Mouse (Mus musculus) intestine, embryonic 14.5 days (tissue): ENCODE measurements at regions not wholly inside any gene's neighbourhood (a gene's known extent, or its start where the extent isn't known, plus 50 kb on each side); places are given as distances from the start of the nearest gene placed in this dataset.

ENCODE experiments used
- ATAC-seq: fragments of 200-750 bp; cut with Nextera tagmentation; replicated peaks from 2 replicates; pipeline ENCODE4 v1.8.0; 2017; ENCODE audit warnings: low read depth, moderate number of reproducible peaks, moderate TSS enrichment, moderate library complexity; ENCODE audit not compliant: low FRiP score, low TSS enrichment
- DNase-seq: peaks from one replicate; pipeline ENCODE4 v3.0.0-alpha.2; 2018; ENCODE audit warnings: low spot score
- H3K27ac ChIP-seq: fragments of 300-500 bp; sonication (generic); 2 replicates; pipeline ENCODE4 v1.5.1; 2014; ENCODE audit warnings: low read depth, mild to moderate bottlenecking, control low read depth
- H3K27me3 ChIP-seq: fragments of 300-500 bp; sonication (generic); replicated peaks from 2 replicates; pipeline ENCODE4 v1.6.1; 2014; ENCODE audit warnings: low read length, control low read depth; ENCODE audit not compliant: control insufficient read depth, insufficient read depth
- H3K36me3 ChIP-seq: fragments of 300-500 bp; sonication (generic); 2 replicates; pipeline ENCODE4 v1.6.1; 2014; ENCODE audit warnings: low read length, control low read depth; ENCODE audit not compliant: control insufficient read depth, insufficient read depth
- H3K4me1 ChIP-seq: fragments of 300-500 bp; sonication (generic); replicated peaks from 2 replicates; pipeline ENCODE4 v1.6.1; 2014; ENCODE audit warnings: low read length, control low read depth, mixed read lengths; ENCODE audit not compliant: control insufficient read depth, insufficient read depth
- H3K4me2 ChIP-seq: fragments of 300-500 bp; sonication (generic); 2 replicates; pipeline ENCODE4 v1.6.1; 2014; ENCODE audit warnings: low read length
- H3K4me3 ChIP-seq: fragments of 300-500 bp; sonication (generic); 2 replicates; pipeline ENCODE4 v1.5.1; 2014; ENCODE audit warnings: low read depth, low read length, control low read depth, mixed read lengths
- H3K9ac ChIP-seq: fragments of 300-500 bp; sonication (generic); 2 replicates; pipeline ENCODE4 v1.6.1; 2014; ENCODE audit warnings: mild to moderate bottlenecking, low read length
- H3K9me3 ChIP-seq: fragments of 300-500 bp; sonication (generic); 2 replicates; pipeline ENCODE4 v1.6.1; 2016; ENCODE audit warnings: low read length, control low read depth; ENCODE audit not compliant: control insufficient read depth
- WGBS: fragments of 180-500 bp; shearing (Covaris S2); extraction: QIAGEN DNeasy Blood & Tissue Kit; methylation state at CpG from one replicate; pipeline ENCODE4 v1.1.7; 2014; 5-methylcytosine and 5-hydroxymethylcytosine counted together

DNA sequence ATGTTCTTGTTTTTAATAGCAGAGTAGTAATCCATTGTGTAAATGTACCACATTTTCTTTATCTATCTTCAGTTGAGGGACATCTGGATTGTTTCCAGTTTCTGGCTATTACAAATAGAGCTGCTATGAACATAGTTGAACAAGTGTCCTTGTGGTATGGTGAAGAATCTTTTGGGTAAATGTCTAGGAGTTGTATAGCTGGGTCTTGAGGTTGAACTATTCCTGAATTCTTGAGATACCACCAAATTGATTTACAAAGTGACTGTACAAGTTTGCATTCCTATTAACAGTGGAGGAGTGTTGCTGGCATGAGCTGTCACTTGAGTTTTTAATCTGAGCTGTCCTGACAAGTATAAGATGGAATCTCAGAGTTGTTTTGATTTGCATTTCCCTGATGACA lies 76.0 kb upstream of the Zfp648 start:
- H3K9ac ChIP-seq: no peak overlapping the region
- no peaks in the 10 kb centered on the region for H3K9me3 ChIP-seq
- no peaks in the 10 kb centered on the region for H3K27me3 ChIP-seq
- no peaks in the 10 kb centered on the region for H3K4me1 ChIP-seq
- H3K27ac ChIP-seq: no peak overlapping the region
- H3K4me3 ChIP-seq: no peak overlapping the region
- H3K4me2 ChIP-seq: no peak overlapping the region
- ATAC-seq (no peak), DNase-seq (no peak)
- H3K36me3 ChIP-seq: no peaks in the 10 kb centered on the region

DNA sequence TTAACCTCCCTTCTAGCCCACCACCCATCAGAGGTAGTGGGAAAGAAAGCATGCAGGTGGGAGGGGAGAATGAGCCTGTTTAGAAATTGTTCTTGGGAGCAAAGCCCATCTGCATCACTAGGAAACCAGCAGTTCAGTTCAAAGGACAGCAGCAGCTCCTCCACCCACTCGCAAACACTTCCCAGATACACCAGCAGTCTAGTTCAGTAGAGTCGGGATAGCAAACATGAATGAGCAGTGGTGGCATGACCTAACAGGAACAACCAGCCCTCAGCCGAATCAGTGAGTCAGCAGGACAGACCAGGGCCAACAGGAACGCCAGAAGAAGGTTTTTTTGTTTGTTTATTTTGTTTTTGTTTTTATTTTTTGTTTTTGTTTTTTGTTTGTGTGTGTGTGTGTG lies 74.5 kb upstream of the Zfp648 start:
- ATAC-seq: no peak

DNA sequence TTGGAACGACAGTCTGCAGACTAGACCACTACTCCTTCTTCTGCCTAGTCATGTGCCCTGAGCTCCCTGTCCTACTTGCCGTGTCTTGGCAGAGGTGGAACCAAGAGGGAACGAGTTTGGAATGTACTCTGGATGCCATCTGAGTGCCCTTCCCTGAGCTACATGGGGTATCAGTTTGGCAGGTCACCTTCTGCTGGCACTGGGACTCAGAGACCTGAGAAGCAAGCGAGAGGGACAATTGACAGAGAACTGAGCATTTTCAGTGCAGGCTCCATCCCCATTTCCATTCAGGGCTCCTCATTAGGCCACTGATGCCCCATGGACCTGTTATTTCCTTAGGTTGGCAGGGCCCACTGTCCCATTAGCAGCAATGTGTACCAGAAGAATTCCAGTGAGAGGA lies 61.5 kb upstream of the Zfp648 start:
- H3K9ac ChIP-seq: no peak overlapping the region
- no peak overlapping the region for H3K4me2 ChIP-seq
- ATAC-seq (no peak), DNase-seq (no peak)
- no peaks in the 10 kb centered on the region for H3K9me3 ChIP-seq
- H3K27ac ChIP-seq: no peak overlapping the region
- no peaks in the 10 kb centered on the region for H3K36me3 ChIP-seq
- 72% methylated on average over 4 of the region's 4 CpGs for WGBS
- no peaks in the 10 kb centered on the region for H3K27me3 ChIP-seq
- no peak overlapping the region for H3K4me3 ChIP-seq
- H3K4me1 ChIP-seq: no peaks in the 10 kb centered on the region

More for the DNA sequence above, 74.5 kb upstream of the Zfp648 start:
- peak; percentile 27 for DNase-seq
- H3K4me3 ChIP-seq: no peak overlapping the region
- no peaks in the 10 kb centered on the region for H3K36me3 ChIP-seq
- no peak overlapping the region for H3K27ac ChIP-seq
- no peak overlapping the region for H3K9ac ChIP-seq
- no peak overlapping the region for H3K4me2 ChIP-seq
- no peaks in the 10 kb centered on the region for H3K27me3 ChIP-seq
- no peaks in the 10 kb centered on the region for H3K9me3 ChIP-seq
- no peaks in the 10 kb centered on the region for H3K4me1 ChIP-seq
- 60% methylated on average over 4 of the region's 4 CpGs for WGBS

DNA sequence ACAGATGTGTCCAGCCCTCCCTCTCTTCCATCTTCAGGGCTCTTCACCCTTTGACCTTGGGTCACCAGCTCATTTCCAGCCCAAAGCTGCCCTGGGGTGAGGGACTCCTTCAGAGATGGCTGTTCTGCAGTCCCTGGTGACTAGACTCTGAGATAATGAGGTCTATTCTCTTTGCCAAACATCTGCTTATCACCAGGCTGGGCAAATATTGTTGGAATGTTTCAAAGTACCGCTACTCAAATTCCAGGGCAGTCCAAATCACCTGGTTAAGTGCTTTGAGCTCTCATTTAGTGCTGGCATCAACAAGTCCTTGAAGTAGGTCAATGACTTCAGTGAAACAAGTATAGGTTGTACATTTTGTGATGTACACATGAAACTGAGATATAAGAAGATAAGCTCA lies 57.3 kb upstream of the Zfp648 start:
- 37% methylated on average over 1 of the region's 1 CpGs for WGBS
- ATAC-seq: no peak
- no peak overlapping the region for H3K9ac ChIP-seq

DNA sequence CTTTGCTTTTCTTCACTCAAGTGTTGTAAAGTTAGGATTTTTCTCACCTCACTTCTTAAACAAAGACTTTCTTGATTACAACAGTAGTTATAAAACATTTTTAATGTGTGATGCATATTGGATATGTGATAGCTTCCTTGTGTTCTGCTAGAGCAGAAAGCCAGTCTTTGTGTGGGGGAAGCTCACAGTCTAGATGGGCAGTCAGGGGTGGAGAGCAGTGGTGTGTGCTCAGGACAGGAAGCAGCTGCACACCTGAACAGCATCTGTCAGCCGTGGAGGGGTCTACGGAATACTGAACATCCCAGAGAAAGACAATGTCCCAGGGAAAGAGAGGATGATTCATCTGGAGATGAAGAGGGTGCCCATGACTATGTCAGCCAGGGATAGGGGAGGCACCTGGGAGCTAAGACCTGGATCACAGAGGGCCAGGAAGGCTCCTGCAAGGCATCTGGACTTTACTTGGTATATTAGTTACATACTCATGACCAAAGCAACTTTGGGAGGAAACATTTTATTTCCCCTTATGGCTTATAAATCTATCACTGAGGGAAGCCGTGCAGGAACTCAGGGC lies 53.9 kb upstream of the Zfp648 start:
- ATAC-seq (no peak), DNase-seq (no peak)
- Histone ChIP-seq H3K4me3 (no peak overlapping the region), H3K36me3 (no peaks in the 10 kb centered on the region), H3K4me2 (no peak overlapping the region), H3K27ac (no peak overlapping the region), H3K9ac (no peak overlapping the region), H3K9me3 (no peaks in the 10 kb centered on the region), H3K4me1 (peaks cover 12% of the 10 kb centered on the region), H3K27me3 (no peaks in the 10 kb centered on the region)
- WGBS: 59% methylated on average over 3 of the region's 3 CpGs

More for the DNA sequence above, 57.3 kb upstream of the Zfp648 start:
- no peak for DNase-seq
- no peak overlapping the region for H3K27ac ChIP-seq
- H3K4me2 ChIP-seq: no peak overlapping the region
- no peaks in the 10 kb centered on the region for H3K4me1 ChIP-seq
- no peaks in the 10 kb centered on the region for H3K9me3 ChIP-seq
- H3K27me3 ChIP-seq: no peaks in the 10 kb centered on the region
- no peaks in the 10 kb centered on the region for H3K36me3 ChIP-seq
- no peak overlapping the region for H3K4me3 ChIP-seq

DNA sequence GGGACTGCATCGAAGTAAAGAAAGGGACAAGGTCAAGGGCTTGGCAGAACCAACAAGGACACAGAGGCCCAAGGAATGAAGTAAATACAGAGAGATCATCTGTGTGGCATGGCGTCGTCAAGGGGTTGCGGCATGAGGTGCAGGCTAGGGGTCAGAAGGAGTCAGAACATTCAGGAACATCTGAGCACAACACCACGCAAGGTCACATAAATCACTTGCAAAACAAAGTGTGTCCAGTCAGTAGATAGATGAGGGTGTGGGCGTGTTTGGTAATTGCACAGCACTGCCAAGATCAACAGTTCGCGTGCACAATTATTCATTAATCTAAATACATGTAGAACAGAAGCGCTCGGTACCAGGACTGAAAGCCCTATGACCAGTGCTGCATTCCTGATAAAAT lies 52.0 kb upstream of the Zfp648 start:
- Histone ChIP-seq H3K36me3 (no peaks in the 10 kb centered on the region), H3K4me1 (peaks cover 12% of the 10 kb centered on the region), H3K27ac (no peak overlapping the region), H3K4me3 (no peak overlapping the region), H3K9me3 (no peaks in the 10 kb centered on the region), H3K27me3 (no peaks in the 10 kb centered on the region), H3K4me2 (no peak overlapping the region), H3K9ac (no peak overlapping the region)
- DNase-seq: no peak
- WGBS: 66% methylated on average over 10 of the region's 10 CpGs
- no peak for ATAC-seq

DNA sequence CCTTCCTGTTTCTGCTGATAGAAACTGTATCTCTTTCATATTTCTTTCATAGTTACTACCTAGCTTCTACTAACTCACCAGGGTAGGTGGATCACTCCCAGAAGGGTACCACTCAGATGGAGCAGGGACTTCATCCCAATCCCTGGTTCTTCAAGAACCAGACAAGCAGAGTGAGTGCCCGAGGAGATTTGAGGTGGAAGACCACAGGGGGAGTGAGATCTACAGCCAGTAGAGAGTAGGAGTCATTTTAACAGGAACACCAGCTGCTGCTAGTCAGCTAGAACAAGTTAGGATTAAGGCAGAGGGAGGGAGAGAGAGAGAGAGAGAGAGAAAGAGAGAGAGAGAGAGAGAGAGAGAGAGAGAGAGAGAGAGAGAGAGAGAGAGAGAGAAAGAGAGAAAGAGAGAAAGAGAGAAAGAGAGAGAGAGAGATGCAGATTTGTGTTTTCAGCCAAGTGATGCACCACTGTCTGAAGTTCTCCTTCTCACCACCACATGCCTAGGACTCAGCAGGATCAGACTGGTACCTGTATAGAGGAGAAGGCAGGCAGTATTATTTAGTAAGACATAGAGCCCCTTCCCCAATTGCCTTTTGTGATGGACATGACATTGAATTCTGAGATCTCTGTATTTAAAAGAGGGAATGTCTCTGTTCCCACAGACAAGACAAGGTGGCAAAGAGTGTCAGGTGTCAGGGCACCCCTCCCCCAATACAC lies 51.4 kb upstream of the Zfp648 start:
- Histone ChIP-seq H3K27me3 (no peaks in the 10 kb centered on the region), H3K4me1 (peaks cover 12% of the 10 kb centered on the region), H3K9me3 (no peaks in the 10 kb centered on the region), H3K9ac (0 out of 2 replicates have a peak overlapping the region, but pooled peaks have one; percentile 20), H3K36me3 (no peaks in the 10 kb centered on the region), H3K27ac (peak overlapping the region; percentile 43; the same call in 1 of the 2 replicates), H3K4me3 (no peak overlapping the region), H3K4me2 (peak overlapping the region; percentile 20; the same call in 1 of the 2 replicates)
- ATAC-seq (peak; percentile 22; the same call in 1 of the 2 replicates), DNase-seq (no peak)
- 58% methylated on average over 1 of the region's 1 CpGs for WGBS

DNA sequence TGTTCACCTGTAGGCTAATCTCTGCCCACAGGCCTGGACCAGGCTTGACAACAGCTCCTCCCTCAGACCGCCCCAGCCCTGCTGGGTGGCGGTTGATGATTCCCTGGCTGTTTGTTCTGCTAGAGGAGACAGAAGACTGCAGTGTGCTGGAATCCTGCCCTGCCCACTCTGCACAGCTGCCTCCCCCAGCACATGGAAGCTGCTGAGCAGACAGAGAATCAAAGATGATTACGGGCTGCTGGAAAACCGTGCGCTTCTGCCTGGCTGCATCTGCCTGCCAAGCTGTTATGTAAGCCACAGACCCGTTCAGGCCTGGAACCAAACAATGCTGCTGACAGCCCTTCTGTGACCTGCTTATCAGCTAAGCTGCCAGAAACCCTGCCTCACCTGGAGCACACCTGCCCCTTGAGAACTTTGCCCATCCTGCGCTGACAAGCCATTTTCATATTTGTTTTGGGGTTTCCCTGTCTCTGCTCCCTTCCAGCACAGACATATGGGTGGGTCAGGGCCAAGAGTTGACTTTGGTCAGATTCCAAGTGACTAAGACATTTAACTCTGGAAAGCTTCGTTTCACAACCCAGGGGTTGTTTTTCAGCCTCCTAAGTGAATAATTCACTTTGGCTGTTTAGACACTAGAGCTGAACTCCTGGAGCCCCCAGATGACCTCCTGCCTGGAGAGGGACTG lies 50.7 kb upstream of the Zfp648 start:
- Histone ChIP-seq H3K4me1 (peaks cover 12% of the 10 kb centered on the region), H3K4me2 (peak overlapping the region; percentile 20; the same call in 1 of the 2 replicates), H3K27ac (peak overlapping the region; percentile 43), H3K4me3 (no peak overlapping the region), H3K36me3 (no peaks in the 10 kb centered on the region), H3K9me3 (no peaks in the 10 kb centered on the region), H3K27me3 (no peaks in the 10 kb centered on the region), H3K9ac (0 out of 2 replicates have a peak overlapping the region, but pooled peaks have one; percentile 20)
- WGBS: 14% methylated on average over 8 of the region's 8 CpGs
- peak; percentile 93 for ATAC-seq
- DNase-seq: peak; percentile 72
